Mouse (Mus musculus) lung, postnatal 0 days (tissue): ENCODE measurements at regions not wholly inside any gene's neighbourhood (a gene's known extent, or its start where the extent isn't known, plus 50 kb on each side); places are given as distances from the start of the nearest gene placed in this dataset.
"Not testable (repeated sequence)": the region's sequence is repeated elsewhere in the genome, so short reads cannot be mapped to it uniquely, and the experiment has no call there.

Experiments used
- CTCF ChIP-seq: IDR thresholded peaks from 2 replicates; pipeline ENCODE4 v1.5.1; 2016; ENCODE audit warnings: antibody characterized with exemption, mild to moderate bottlenecking
- EP300 ChIP-seq: IDR thresholded peaks from 2 replicates; pipeline ENCODE4 v1.6.1; 2016; ENCODE audit warnings: antibody characterized with exemption, mild to moderate bottlenecking, control low read depth

DNA sequence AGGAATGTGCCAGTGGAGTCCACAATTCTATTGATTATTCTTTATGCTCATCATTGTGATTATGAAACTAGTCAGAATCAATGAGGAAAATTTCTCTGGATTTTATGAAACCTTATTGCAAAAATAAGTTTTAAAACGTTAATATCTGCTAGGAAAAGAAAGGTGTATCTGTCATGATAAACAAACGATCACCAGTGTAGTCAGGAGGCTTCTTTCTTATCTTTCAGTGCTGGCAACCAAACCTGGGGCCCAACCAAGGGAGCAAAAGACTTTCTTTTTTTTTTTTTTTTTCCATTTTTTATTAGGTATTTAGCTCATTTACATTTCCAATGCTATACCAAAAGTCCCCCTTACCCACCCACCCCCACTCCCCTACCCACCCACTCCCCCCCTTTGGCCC lies 82.7 kb downstream of the Ogfrl1 start:
- not testable (repeated sequence) for TF ChIP-seq CTCF, EP300
